Mouse (Mus musculus): Measurements from ENCODE around the gene Adamts6. TPM values are rescaled to one million over a fixed set of nuclear protein-coding genes. Genes with fewer than 3 reads are reported as not detected.
A peak's percentile ranks its signal among the peaks of the same experiment; 100 is the strongest.

The Adamts6 gene
- polyA plus RNA-seq, 1 experiment from 2014 or later, result 0.96 TPM

DNA sequence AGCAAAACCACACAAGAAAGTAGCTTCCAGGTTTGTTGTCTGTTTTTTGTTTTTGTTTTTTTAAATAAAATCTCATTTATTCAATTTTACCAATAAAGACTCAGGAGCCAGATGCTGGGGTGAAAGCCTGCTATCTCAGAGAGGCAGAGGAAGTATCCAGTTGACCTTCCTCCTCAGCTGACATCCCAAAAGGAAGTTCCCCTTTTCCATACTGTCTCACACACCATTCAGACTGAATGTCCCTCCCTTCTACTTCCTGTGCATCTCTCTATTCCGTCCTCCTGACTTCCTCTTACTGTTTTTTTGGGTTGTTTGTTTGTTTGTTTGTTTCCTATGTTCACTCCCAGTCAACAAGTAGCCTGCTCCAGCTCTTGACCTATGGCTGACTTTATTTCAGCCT is 216.4 kb downstream of the Adamts6 start:
- 77% methylated on average over 1 of the region's 1 CpGs for WGBS
- Histone ChIP-seq H3K9me3 (replicated peaks) (no peaks in the 10 kb centered on the region), H3K4me1 (no peaks in the 10 kb centered on the region), H3K9ac (replicated peaks) (no peak overlapping the region), H3K27me3 (replicated peaks) (no peaks in the 10 kb centered on the region), H3K27ac (replicated peaks) (no peak overlapping the region), H3K4me2 (no peak overlapping the region), H3K4me3 (replicated peaks) (no peak overlapping the region), H3K36me3 (no peaks in the 10 kb centered on the region)
- ATAC-seq (ENCODE audit: low FRiP score), result no peak

- no peaks in the 10 kb centered on the region for H3K9me3 ChIP-seq (replicated peaks)
- no peaks in the 10 kb centered on the region for H3K36me3 ChIP-seq
- no peak for ATAC-seq (ENCODE audit: low FRiP score)
- H3K4me2 ChIP-seq, result no peak overlapping the region
- H3K4me1 ChIP-seq, result no peaks in the 10 kb centered on the region
- no peak overlapping the region for H3K4me3 ChIP-seq (replicated peaks)
- H3K27ac ChIP-seq (replicated peaks), result no peak overlapping the region
- H3K9ac ChIP-seq (replicated peaks), result no peak overlapping the region
- no peaks in the 10 kb centered on the region for H3K27me3 ChIP-seq (replicated peaks)
- WGBS, result 89% methylated on average over 6 of the region's 6 CpGs
These were observed 218.7 kb downstream of the Adamts6 start for GRCm38 (mm10) chr13:104506165-104506875.

- Histone ChIP-seq H3K4me2 (no peak overlapping the region), H3K27ac (replicated peaks) (no peak overlapping the region), H3K4me3 (replicated peaks) (no peak overlapping the region), H3K4me1 (no peaks in the 10 kb centered on the region), H3K9ac (replicated peaks) (no peak overlapping the region), H3K9me3 (replicated peaks) (no peaks in the 10 kb centered on the region), H3K27me3 (replicated peaks) (no peaks in the 10 kb centered on the region), H3K36me3 (no peaks in the 10 kb centered on the region)
- ATAC-seq (ENCODE audit: low FRiP score), result no peak
- WGBS, result 86% methylated on average over 6 of the region's 6 CpGs
These were observed 220.0 kb downstream of the Adamts6 start for GRCm38 (mm10) chr13:104507671-104508070.

- ATAC-seq (ENCODE audit: low FRiP score), result peak; percentile 43
- H3K27ac ChIP-seq (replicated peaks), result no peak overlapping the region
- 78% methylated on average over 26 of the region's 26 CpGs for WGBS
These were observed 222.2 kb downstream of the Adamts6 start for GRCm38 (mm10) chr13:104509561-104510493.

DNA sequence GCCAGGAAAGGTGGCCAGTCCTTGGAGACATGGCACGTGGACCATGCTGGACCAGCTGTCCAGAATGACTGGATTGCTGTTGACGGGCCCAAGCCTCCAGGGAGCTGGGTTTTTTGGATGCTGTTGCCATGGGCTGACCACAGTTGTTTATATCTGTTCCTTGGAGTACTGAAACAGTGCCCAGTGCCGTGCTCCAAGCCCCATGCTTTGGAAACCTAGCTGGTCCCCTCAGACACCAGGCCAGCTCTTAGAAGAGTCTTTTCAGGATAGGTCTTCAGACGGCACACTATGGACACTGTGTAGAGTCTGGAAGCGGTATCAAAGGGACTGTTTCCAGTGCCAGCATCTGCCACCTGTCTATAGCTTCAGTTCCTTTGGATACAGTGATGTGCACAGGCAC is 223.1 kb downstream of the Adamts6 start:
- Histone ChIP-seq H3K9ac (replicated peaks) (no peak overlapping the region), H3K27me3 (replicated peaks) (no peaks in the 10 kb centered on the region), H3K9me3 (replicated peaks) (no peaks in the 10 kb centered on the region), H3K4me1 (no peaks in the 10 kb centered on the region), H3K36me3 (no peaks in the 10 kb centered on the region), H3K27ac (replicated peaks) (no peak overlapping the region), H3K4me3 (replicated peaks) (no peak overlapping the region), H3K4me2 (no peak overlapping the region)
- ATAC-seq (ENCODE audit: low FRiP score), result no peak
- WGBS, result 83% methylated on average over 5 of the region's 5 CpGs

More at GRCm38 (mm10) chr13:104509561-104510493, 222.2 kb downstream of the Adamts6 start:
- Histone ChIP-seq H3K4me3 (replicated peaks) (no peak overlapping the region), H3K4me1 (no peaks in the 10 kb centered on the region), H3K9ac (replicated peaks) (no peak overlapping the region), H3K9me3 (replicated peaks) (no peaks in the 10 kb centered on the region), H3K27me3 (replicated peaks) (no peaks in the 10 kb centered on the region), H3K36me3 (no peaks in the 10 kb centered on the region), H3K4me2 (no peak overlapping the region)

- Histone ChIP-seq H3K4me2 (no peak overlapping the region), H3K9ac (replicated peaks) (no peak overlapping the region), H3K27ac (replicated peaks) (no peak overlapping the region), H3K27me3 (replicated peaks) (no peaks in the 10 kb centered on the region), H3K4me3 (replicated peaks) (no peak overlapping the region), H3K4me1 (peaks cover 18% of the 10 kb centered on the region), H3K9me3 (replicated peaks) (no peaks in the 10 kb centered on the region), H3K36me3 (no peaks in the 10 kb centered on the region)
- WGBS, result 86% methylated on average over 1 of the region's 1 CpGs
- ATAC-seq (ENCODE audit: low FRiP score), result no peak
These were observed 227.4 kb downstream of the Adamts6 start for GRCm38 (mm10) chr13:104515054-104515453.

DNA sequence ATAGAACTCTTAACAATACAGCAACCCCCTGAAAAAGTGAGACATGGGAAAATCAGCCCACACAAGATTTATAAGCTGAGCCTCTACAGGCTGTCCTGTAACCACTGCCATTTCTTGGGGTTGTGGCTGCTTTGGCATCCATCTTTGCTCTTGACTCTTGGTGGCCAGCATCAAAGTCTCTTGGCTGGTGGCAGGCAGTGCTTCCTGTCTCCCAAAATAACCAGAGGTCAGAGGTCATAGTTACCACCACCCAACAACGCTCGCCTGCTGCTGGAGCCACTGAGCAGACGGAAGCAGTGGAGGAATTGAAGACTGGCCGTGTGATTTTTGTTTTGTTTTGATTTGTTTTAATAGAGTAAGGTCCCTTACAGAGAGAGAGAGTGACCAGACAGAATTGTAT is 228.5 kb downstream of the Adamts6 start:
- H3K4me3 ChIP-seq (replicated peaks), result no peak overlapping the region
- ATAC-seq (ENCODE audit: low FRiP score), result no peak
- H3K36me3 ChIP-seq, result no peaks in the 10 kb centered on the region
- 80% methylated on average over 4 of the region's 4 CpGs for WGBS
- H3K4me2 ChIP-seq, result no peak overlapping the region
- no peak overlapping the region for H3K9ac ChIP-seq (replicated peaks)
- H3K27ac ChIP-seq (replicated peaks), result no peak overlapping the region
- no peaks in the 10 kb centered on the region for H3K27me3 ChIP-seq (replicated peaks)
- peaks cover 18% of the 10 kb centered on the region for H3K4me1 ChIP-seq
- no peaks in the 10 kb centered on the region for H3K9me3 ChIP-seq (replicated peaks)

DNA sequence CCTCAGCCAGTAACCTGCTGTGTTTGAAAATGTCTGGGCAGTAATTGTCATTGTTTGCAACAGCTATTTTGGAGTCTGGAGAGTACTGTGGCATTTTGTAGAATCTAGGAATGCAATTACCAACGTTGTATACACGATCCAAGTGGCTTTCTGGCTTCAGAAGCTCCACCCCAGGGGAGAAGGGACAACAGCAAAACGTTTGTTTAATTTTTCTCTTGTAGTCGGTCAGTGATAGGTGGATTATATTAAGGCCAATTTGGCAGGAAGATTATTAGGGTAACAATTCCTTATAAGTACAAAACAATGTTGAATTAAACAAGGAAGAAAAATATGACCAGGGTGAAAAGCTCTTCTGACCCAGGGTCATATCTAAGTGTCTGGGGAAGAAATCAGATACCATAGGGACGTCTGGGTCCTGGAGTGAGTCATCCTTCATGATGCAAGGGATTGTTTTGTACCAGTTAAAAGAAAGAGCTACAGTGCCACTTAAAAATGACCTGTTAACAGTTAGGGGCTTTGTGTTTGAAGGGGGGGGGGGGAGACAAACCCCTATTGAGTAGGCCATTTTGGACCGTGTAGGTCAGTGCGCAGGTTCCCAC is 229.2 kb downstream of the Adamts6 start:
- no peaks in the 10 kb centered on the region for H3K27me3 ChIP-seq (replicated peaks)
- H3K9me3 ChIP-seq (replicated peaks), result no peaks in the 10 kb centered on the region
- peaks cover 18% of the 10 kb centered on the region for H3K4me1 ChIP-seq
- no peak overlapping the region for H3K4me2 ChIP-seq
- no peaks in the 10 kb centered on the region for H3K36me3 ChIP-seq
- H3K9ac ChIP-seq (replicated peaks), result no peak overlapping the region
- no peak overlapping the region for H3K4me3 ChIP-seq (replicated peaks)
- ATAC-seq (ENCODE audit: low FRiP score), result no peak
- H3K27ac ChIP-seq (replicated peaks), result no peak overlapping the region
- 62% methylated on average over 7 of the region's 7 CpGs for WGBS

DNA sequence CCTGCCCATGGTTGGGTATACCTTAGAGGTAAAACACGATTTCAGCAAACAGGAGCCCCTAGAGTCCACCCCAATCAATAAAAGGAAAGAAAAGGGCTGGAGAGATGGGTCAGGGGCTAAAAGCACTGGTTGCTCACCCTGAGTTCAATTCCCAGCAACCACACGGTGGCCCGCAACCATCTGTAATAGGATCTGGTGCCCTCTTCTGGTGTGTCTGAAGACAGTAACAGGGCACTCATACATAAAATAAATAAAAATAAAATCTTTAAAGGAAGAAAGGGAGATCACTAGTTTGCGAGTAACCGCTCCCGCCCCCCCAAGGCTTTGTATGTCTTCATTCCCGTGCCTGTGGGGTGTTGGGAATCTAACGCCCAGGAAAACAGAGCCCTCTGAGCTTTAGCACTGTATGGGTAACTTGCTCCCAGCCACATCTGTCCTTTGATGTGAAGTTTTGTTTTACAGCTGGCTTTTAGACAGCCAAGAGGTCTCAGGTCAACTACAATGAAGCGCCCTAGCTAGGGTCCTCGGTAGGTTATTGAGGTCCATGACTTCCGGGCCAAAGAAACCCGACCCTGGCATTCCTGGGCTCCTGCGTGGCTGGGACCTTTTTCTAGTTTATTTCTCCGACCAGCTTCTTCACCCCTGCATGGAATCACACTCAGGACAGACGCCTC is 230.1 kb downstream of the Adamts6 start:
- peak overlapping the region; percentile 67 for H3K4me2 ChIP-seq
- peak; percentile 54 for ATAC-seq (ENCODE audit: low FRiP score)
- H3K9me3 ChIP-seq (replicated peaks), result no peaks in the 10 kb centered on the region
- no peaks in the 10 kb centered on the region for H3K27me3 ChIP-seq (replicated peaks)
- peak overlapping the region; percentile 40 for H3K4me3 ChIP-seq (replicated peaks)
- H3K36me3 ChIP-seq, result no peaks in the 10 kb centered on the region
- H3K9ac ChIP-seq (replicated peaks), result peak overlapping the region; percentile 51
- 41% methylated on average over 15 of the region's 15 CpGs for WGBS
- H3K27ac ChIP-seq (replicated peaks), result peak overlapping the region; percentile 87
- H3K4me1 ChIP-seq, result peaks cover 18% of the 10 kb centered on the region

DNA sequence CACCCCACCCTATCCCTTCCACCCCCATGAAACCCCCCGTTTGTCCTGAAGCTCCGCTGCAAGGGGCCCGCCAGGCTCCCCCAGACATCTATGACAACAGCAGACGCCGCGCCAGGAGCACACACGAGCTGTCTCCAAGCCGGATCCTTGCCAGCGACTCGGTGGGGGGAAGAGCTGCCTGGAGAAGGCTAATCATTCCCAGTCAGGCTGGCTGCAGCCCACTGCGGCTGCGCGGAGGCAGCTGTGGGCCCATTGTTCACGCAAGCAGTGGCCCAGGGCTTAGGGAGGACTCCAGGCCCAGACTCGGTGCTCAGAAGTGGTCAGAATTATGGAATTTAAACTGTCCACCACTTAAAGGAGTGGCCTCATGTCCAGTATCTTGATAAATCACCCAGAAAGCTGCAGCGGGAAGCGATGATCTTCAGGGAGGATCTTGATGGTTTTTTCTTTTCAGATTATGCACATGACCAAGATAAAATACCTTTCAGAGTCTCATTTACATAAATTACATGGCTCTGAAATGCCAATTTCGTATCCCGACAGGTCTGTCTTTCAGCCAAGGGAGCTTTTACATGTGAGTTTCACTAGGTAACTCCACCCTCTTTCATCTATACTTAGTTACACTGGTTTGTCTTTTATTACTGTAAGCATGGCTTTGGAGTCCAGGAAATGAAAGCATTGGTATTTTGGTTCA is 230.8 kb downstream of the Adamts6 start:
- Histone ChIP-seq H3K4me3 (replicated peaks) (peak overlapping the region; percentile 40), H3K9ac (replicated peaks) (peak overlapping the region; percentile 51), H3K27ac (replicated peaks) (peak overlapping the region; percentile 87), H3K27me3 (replicated peaks) (no peaks in the 10 kb centered on the region), H3K4me1 (peaks cover 18% of the 10 kb centered on the region), H3K36me3 (no peaks in the 10 kb centered on the region), H3K4me2 (peak overlapping the region; percentile 67), H3K9me3 (replicated peaks) (no peaks in the 10 kb centered on the region)
- 3% methylated on average over 19 of the region's 19 CpGs for WGBS
- ATAC-seq (ENCODE audit: low FRiP score), result peak; percentile 98

Measured in neural tube, embryonic 15.5 days (tissue).